Mouse (Mus musculus) stomach, postnatal 0 days (tissue): ENCODE data around the gene Katnbl1. TPM values are rescaled to one million over a fixed set of nuclear protein-coding genes. Genes with fewer than 3 reads are reported as not detected.
"Not testable (repeated sequence)": the region's sequence is repeated elsewhere in the genome, so short reads cannot be mapped to it uniquely, and the experiment has no call there.

Experiments used
- ATAC-seq: fragments of 200-750 bp; cut with Nextera tagmentation; 2 replicates; pipeline ENCODE4 v1.8.0; 2017; ENCODE audit not compliant: low FRiP score, low TSS enrichment
- DNase-seq: peaks from one replicate; pipeline ENCODE4 v3.0.0-alpha.2; 2016; ENCODE audit warnings: low spot score
- H3K27ac ChIP-seq: fragments of 300-500 bp; sonication (generic); replicated peaks from 2 replicates; pipeline ENCODE4 v1.5.1; 2014; ENCODE audit warnings: mild to moderate bottlenecking, control low read depth
- H3K27me3 ChIP-seq: fragments of 300-500 bp; sonication (generic); 2 replicates; pipeline ENCODE4 v1.6.1; 2014; ENCODE audit warnings: low read length; ENCODE audit not compliant: control insufficient read depth, insufficient read depth
- H3K36me3 ChIP-seq: fragments of 300-500 bp; sonication (generic); 2 replicates; pipeline ENCODE4 v1.6.1; 2014; ENCODE audit warnings: low read length, mixed read lengths; ENCODE audit not compliant: control insufficient read depth, insufficient read depth
- H3K4me1 ChIP-seq: fragments of 300-500 bp; sonication (generic); replicated peaks from 2 replicates; pipeline ENCODE4 v1.6.1; 2014; ENCODE audit warnings: antibody characterized with exemption; ENCODE audit not compliant: control insufficient read depth, insufficient read depth
- H3K4me2 ChIP-seq: fragments of 300-500 bp; sonication (generic); replicated peaks from 2 replicates; pipeline ENCODE4 v1.6.1; 2014; ENCODE audit warnings: low read depth, mild to moderate bottlenecking, control low read depth, moderate library complexity
- H3K4me3 ChIP-seq: fragments of 300-500 bp; sonication (generic); 2 replicates; pipeline ENCODE4 v1.5.1; 2014; ENCODE audit warnings: low read depth, low read length, control low read depth
- H3K9ac ChIP-seq: fragments of 300-500 bp; sonication (generic); 2 replicates; pipeline ENCODE4 v1.6.1; 2014; ENCODE audit warnings: mild to moderate bottlenecking, low read length, control low read depth, mixed read lengths
- H3K9me3 ChIP-seq: fragments of 300-500 bp; sonication (generic); 2 replicates; pipeline ENCODE4 v1.6.1; 2016; ENCODE audit warnings: low read length; ENCODE audit not compliant: control insufficient read depth
- CTCF ChIP-seq: IDR thresholded peaks from 2 replicates; pipeline ENCODE4 v1.5.1; 2016; ENCODE audit warnings: antibody characterized with exemption, low read depth, mild to moderate bottlenecking, moderate library complexity
- EP300 ChIP-seq: optimal IDR thresholded peaks from 2 replicates; pipeline ENCODE3; 2016; ENCODE audit warnings: antibody characterized with exemption
- WGBS: fragments of 180-500 bp; shearing (Covaris S2); extraction: QIAGEN DNeasy Blood & Tissue Kit; methylation state at CpG from one replicate; pipeline ENCODE4 v1.1.7; 2014; 5-methylcytosine and 5-hydroxymethylcytosine counted together
- polyA plus RNA-seq: library from polyadenylated mRNA; unstranded; fragments of >200 nt; fragmentation: Nextera tagmentation; extraction: Ambion mirVana; gene quantifications from 2 replicates; pipeline ENCODE4 v1.2.1, GENCODE M21; 2015

Gene Katnbl1
- polyA plus RNA-seq, 1 experiment from 2014 or later, result 25.8 TPM

- Histone ChIP-seq H3K4me3 (no peak overlapping the region), H3K36me3 (no peaks in the 10 kb centered on the region), H3K27ac (no peak overlapping the region), H3K4me1 (no peaks in the 10 kb centered on the region), H3K9me3 (no peaks in the 10 kb centered on the region), H3K4me2 (no peak overlapping the region), H3K9ac (no peak overlapping the region), H3K27me3 (no peaks in the 10 kb centered on the region)
- DNase-seq, result peak; percentile 18
- 27% methylated on average over 4 of the region's 4 CpGs for WGBS
- no peak for ATAC-seq
- TF ChIP-seq CTCF (peak; percentile 73), EP300 (no peak)
These were observed 70.7 kb downstream of the Katnbl1 start for GRCm38 (mm10) chr2:112449597-112450296.

- H3K9ac ChIP-seq, H3K4me3 ChIP-seq, H3K9me3 ChIP-seq, H3K27ac ChIP-seq, H3K4me2 ChIP-seq, ATAC-seq, H3K4me1 ChIP-seq, H3K36me3 ChIP-seq, DNase-seq, H3K27me3 ChIP-seq: not testable (repeated sequence)
These were observed 73.5 kb downstream of the Katnbl1 start for GRCm38 (mm10) chr2:112452513-112452912.

- peak overlapping the region; percentile 92 for H3K9ac ChIP-seq
- TF ChIP-seq EP300 (no peak), CTCF (no peak)
- 27% methylated on average over 17 of the region's 17 CpGs for WGBS
- no peaks in the 10 kb centered on the region for H3K9me3 ChIP-seq
- ATAC-seq, result peak; percentile 75; the same call in 1 of the 2 replicates
- H3K27ac ChIP-seq, result peak overlapping the region; percentile 86
- peak overlapping the region; percentile 89 for H3K4me3 ChIP-seq
- H3K36me3 ChIP-seq, result no peaks in the 10 kb centered on the region
- no peaks in the 10 kb centered on the region for H3K27me3 ChIP-seq
- no peak for DNase-seq
- H3K4me2 ChIP-seq, result peak overlapping the region; percentile 77
- H3K4me1 ChIP-seq, result no peaks in the 10 kb centered on the region
These were observed 75.3 kb downstream of the Katnbl1 start for GRCm38 (mm10) chr2:112454125-112454861.

- no peaks in the 10 kb centered on the region for H3K9me3 ChIP-seq
- H3K4me1 ChIP-seq, result no peaks in the 10 kb centered on the region
- H3K9ac ChIP-seq, result peak within 1 kb of the TSS; percentile 92
- TF ChIP-seq EP300 (no peak), CTCF (0 out of 2 replicates have a peak, but pooled peaks have one; percentile 11)
- H3K27ac ChIP-seq, result peak within 1 kb of the TSS; percentile 86
- peak; percentile 98 for DNase-seq
- peak within 1 kb of the TSS; percentile 89 for H3K4me3 ChIP-seq
- WGBS, result under 1% methylated on average over 49 of the region's 49 CpGs
- peak within 1 kb of the TSS; percentile 77 for H3K4me2 ChIP-seq
- H3K36me3 ChIP-seq, result peaks cover 2% of the 10 kb centered on the region; the same call in 1 of the 2 replicates
- no peaks in the 10 kb centered on the region for H3K27me3 ChIP-seq
- peak; percentile 99 for ATAC-seq
These were observed 76.0 kb downstream of the Katnbl1 start, which contains the start of gene Emc7 for GRCm38 (mm10) chr2:112454862-112455564. Gene Emc7, plus strand, starts transcription at chr2:112454997.

- TF ChIP-seq CTCF (peak; percentile 48), EP300 (no peak)
- ATAC-seq (no peak), DNase-seq (no peak)
- no peak overlapping the region for H3K4me2 ChIP-seq
- no peaks in the 10 kb centered on the region for H3K4me1 ChIP-seq
- peaks cover 8% of the 10 kb centered on the region; the same call in 1 of the 2 replicates for H3K36me3 ChIP-seq
- H3K27ac ChIP-seq, result no peak overlapping the region
- no peaks in the 10 kb centered on the region for H3K27me3 ChIP-seq
- no peak overlapping the region for H3K9ac ChIP-seq
- H3K4me3 ChIP-seq, result no peak overlapping the region
- no peaks in the 10 kb centered on the region for H3K9me3 ChIP-seq
- WGBS, result 96% methylated on average over 3 of the region's 3 CpGs
These were observed 81.5 kb downstream of the Katnbl1 start for GRCm38 (mm10) chr2:112460557-112460956.

Other genes with a start within 250 kb of the Katnbl1 start
- gene Olfr1316, start 244.2 kb upstream of the Katnbl1 start, polyA plus RNA-seq, result not detected in 2 replicates
- gene Olfr1317, start 238.9 kb upstream of the Katnbl1 start, polyA plus RNA-seq, result not detected in 2 replicates
- gene Olfr1318, start 225.0 kb upstream of the Katnbl1 start, polyA plus RNA-seq, result 0.05 TPM in 1 of 2 replicates, not detected in the other
- gene Lpcat4, start 139.7 kb upstream of the Katnbl1 start, polyA plus RNA-seq, result 40.2 and 52.0 TPM in 2 replicates
- 0.06 and 0.10 TPM in 2 replicates for gene Nutm1, start 119.9 kb upstream of the Katnbl1 start, polyA plus RNA-seq
- 169 and 172 TPM in 2 replicates for gene Nop10, start 117.3 kb upstream of the Katnbl1 start, polyA plus RNA-seq
- 5.4 and 6.2 TPM in 2 replicates for gene Slc12a6, start 113.4 kb upstream of the Katnbl1 start, polyA plus RNA-seq
- not detected in 2 replicates for gene Gm21985, start 112.9 kb upstream of the Katnbl1 start, polyA plus RNA-seq
- 120 and 123 TPM in 2 replicates for gene Emc4, start 11.2 kb upstream of the Katnbl1 start, polyA plus RNA-seq
- gene Emc7, start 75.8 kb downstream of the Katnbl1 start, polyA plus RNA-seq, result 23.6 and 24.5 TPM in 2 replicates
- gene Chrm5, start 101.6 kb downstream of the Katnbl1 start, polyA plus RNA-seq, result not detected in 2 replicates
- 3.6 and 4.7 TPM in 2 replicates for gene Aven, start 113.8 kb downstream of the Katnbl1 start, polyA plus RNA-seq